Mouse (Mus musculus): ENCODE measurements around the gene Rcor2. TPM values are rescaled to one million over a fixed set of nuclear protein-coding genes. Genes with fewer than 3 reads are reported as not detected.

Gene Rcor2
- total and polyA plus RNA-seq, 3 experiments, result 5.7 to 12.7 (median 7.6) TPM

GRCm38 (mm10) chr19:7291958-7292709, 25.0 kb downstream of the Rcor2 start:
- peaks cover 15% of the 10 kb centered on the region for H3K4me1 ChIP-seq (ENCODE audit: control insufficient read depth, insufficient read depth, low read length)
- H3K9ac ChIP-seq (ENCODE audit: low read depth, low read length), result no peak overlapping the region
- intact Hi-C loops (cut with DNase I), result no loop called here
- no peak overlapping the region for H3K27ac ChIP-seq
- DNase-seq, result no peak
- no peaks in the 10 kb centered on the region for H3K27me3 ChIP-seq (ENCODE audit: control insufficient read depth, insufficient read depth, low read length)
- no peaks in the 10 kb centered on the region; the same call in 1 of the 2 replicates for H3K79me2 ChIP-seq (replicated peaks; ENCODE audit: control insufficient read depth, insufficient read depth, low read length)
- H3K36me3 ChIP-seq (ENCODE audit: control insufficient read depth, insufficient read depth, low read length), result peaks cover 4% of the 10 kb centered on the region
- 76% methylated on average over 7 of the region's 7 CpGs for WGBS
- H3K4me3 ChIP-seq, result no peak overlapping the region
- no peak for TF ChIP-seq CTCF (IDR thresholded peaks at IDR 0.05)
- no peak for TF ChIP-seq POLR2A (IDR thresholded peaks at IDR 0.05; ENCODE audit: insufficient read depth, low read depth, low read length)
- no peak for TF ChIP-seq EP300 (IDR thresholded peaks at IDR 0.05; ENCODE audit: insufficient read depth, low read depth, low read length)

- Histone ChIP-seq H3K79me2 (replicated peaks; ENCODE audit: control insufficient read depth, insufficient read depth, low read length) (peaks cover 2% of the 10 kb centered on the region; the same call in 1 of the 2 replicates), H3K9ac (ENCODE audit: low read depth, low read length) (no peak overlapping the region), H3K4me3 (no peak overlapping the region), H3K4me1 (ENCODE audit: control insufficient read depth, insufficient read depth, low read length) (peaks cover 17% of the 10 kb centered on the region), H3K27ac (peak overlapping the region; percentile 61), H3K27me3 (ENCODE audit: control insufficient read depth, insufficient read depth, low read length) (no peaks in the 10 kb centered on the region), H3K36me3 (ENCODE audit: control insufficient read depth, insufficient read depth, low read length) (peaks cover 4% of the 10 kb centered on the region)
- 51% methylated on average over 8 of the region's 8 CpGs for WGBS
- DNase-seq, result no peak
- intact Hi-C loops (cut with DNase I), result no loop called here
- TF ChIP-seq CTCF (IDR thresholded peaks at IDR 0.05), result no peak
- no peak for TF ChIP-seq EP300 (IDR thresholded peaks at IDR 0.05; ENCODE audit: insufficient read depth, low read depth, low read length)
- TF ChIP-seq POLR2A (IDR thresholded peaks at IDR 0.05; ENCODE audit: insufficient read depth, low read depth, low read length), result no peak
Observed at GRCm38 (mm10) chr19:7294098-7294876, 27.2 kb downstream of the Rcor2 start.

DNA sequence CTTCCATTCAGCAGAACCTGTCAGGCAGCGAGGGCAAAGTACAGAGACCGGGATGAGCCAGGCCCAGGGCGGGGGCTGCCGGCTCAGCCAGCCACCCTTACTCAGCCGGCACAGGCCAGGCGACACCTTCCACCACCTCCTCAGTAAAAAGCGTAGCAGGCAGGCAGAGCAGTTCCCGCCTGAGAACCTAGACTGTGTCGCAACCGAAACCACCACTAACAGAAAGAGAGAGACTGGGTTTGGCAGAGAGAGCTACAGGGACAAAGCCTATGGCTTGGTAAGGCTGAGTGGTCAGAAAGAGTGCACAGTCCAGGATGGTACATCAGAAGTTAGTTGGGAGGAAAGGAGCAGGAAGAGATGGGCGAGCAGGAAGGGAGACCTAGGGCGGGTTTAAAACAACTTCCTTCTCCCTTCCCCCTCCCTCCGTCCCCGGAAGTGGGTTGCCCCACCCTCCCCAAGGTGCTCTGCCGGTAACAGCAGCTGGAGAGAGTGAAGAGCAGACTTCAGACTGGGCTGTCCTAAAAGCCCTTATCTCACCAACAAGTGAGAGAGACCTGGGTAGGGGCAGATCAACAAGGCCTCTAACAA, 28.0 kb downstream of the Rcor2 start:
- 41% methylated on average over 15 of the region's 15 CpGs for WGBS

DNA sequence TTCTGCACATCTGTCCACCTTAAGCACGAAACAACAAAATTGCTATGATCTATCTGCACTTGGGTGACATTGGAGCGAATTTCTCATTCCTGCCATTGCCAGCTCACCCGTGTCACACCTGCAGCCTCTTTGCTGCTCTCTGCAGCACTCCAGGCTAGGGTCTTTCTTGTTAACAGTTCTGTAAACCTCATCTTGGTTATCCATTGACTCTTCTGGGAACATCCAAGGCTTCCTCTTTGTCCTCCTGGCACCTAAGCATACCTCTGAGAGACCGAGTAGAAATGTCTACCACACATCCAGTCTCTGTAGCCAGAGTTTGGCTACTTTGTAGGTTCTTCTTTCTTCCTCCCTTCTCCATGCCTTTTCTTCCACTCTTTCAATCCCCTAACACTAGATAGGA, 28.8 kb downstream of the Rcor2 start:
- Histone ChIP-seq H3K27ac (no peak overlapping the region), H3K36me3 (ENCODE audit: control insufficient read depth, insufficient read depth, low read length) (peaks cover 4% of the 10 kb centered on the region), H3K9ac (ENCODE audit: low read depth, low read length) (no peak overlapping the region), H3K27me3 (ENCODE audit: control insufficient read depth, insufficient read depth, low read length) (no peaks in the 10 kb centered on the region), H3K4me3 (no peak overlapping the region), H3K79me2 (replicated peaks; ENCODE audit: control insufficient read depth, insufficient read depth, low read length) (peaks cover 2% of the 10 kb centered on the region; the same call in 1 of the 2 replicates), H3K4me1 (ENCODE audit: control insufficient read depth, insufficient read depth, low read length) (peaks cover 17% of the 10 kb centered on the region)
- intact Hi-C loops (cut with DNase I), result loop anchor here (5.0 kb wide), 1 partner anchor 41 kb away; no protein-coding TSS in a partner anchor
- DNase-seq, result no peak
- TF ChIP-seq CTCF (IDR thresholded peaks at IDR 0.05), result no peak
- no peak for TF ChIP-seq POLR2A (IDR thresholded peaks at IDR 0.05; ENCODE audit: insufficient read depth, low read depth, low read length)
- no peak for TF ChIP-seq EP300 (IDR thresholded peaks at IDR 0.05; ENCODE audit: insufficient read depth, low read depth, low read length)
- 92% methylated on average over 4 of the region's 4 CpGs for WGBS

More for the DNA sequence above, 28.0 kb downstream of the Rcor2 start:
- Histone ChIP-seq H3K36me3 (ENCODE audit: control insufficient read depth, insufficient read depth, low read length) (peaks cover 4% of the 10 kb centered on the region), H3K9ac (ENCODE audit: low read depth, low read length) (peak overlapping the region; percentile 35), H3K4me3 (peak overlapping the region; percentile 6; the same call in 1 of the 2 replicates), H3K4me1 (ENCODE audit: control insufficient read depth, insufficient read depth, low read length) (peaks cover 17% of the 10 kb centered on the region), H3K79me2 (replicated peaks; ENCODE audit: control insufficient read depth, insufficient read depth, low read length) (peaks cover 2% of the 10 kb centered on the region; the same call in 1 of the 2 replicates), H3K27me3 (ENCODE audit: control insufficient read depth, insufficient read depth, low read length) (no peaks in the 10 kb centered on the region), H3K27ac (peak overlapping the region; percentile 61)
- TF ChIP-seq EP300 (IDR thresholded peaks at IDR 0.05; ENCODE audit: insufficient read depth, low read depth, low read length) (no peak), POLR2A (IDR thresholded peaks at IDR 0.05; ENCODE audit: insufficient read depth, low read depth, low read length) (no peak), CTCF (IDR thresholded peaks at IDR 0.05) (no peak)
- peak in 1 of 2 experiments; percentile 57 for DNase-seq
- intact Hi-C loops (cut with DNase I), result loop anchor here (5.0 kb wide), 1 partner anchor 42 kb away; no protein-coding TSS in a partner anchor

- no peak for DNase-seq
- no peak overlapping the region for H3K4me3 ChIP-seq
- H3K79me2 ChIP-seq (replicated peaks; ENCODE audit: control insufficient read depth, insufficient read depth, low read length), result peaks cover 2% of the 10 kb centered on the region; the same call in 1 of the 2 replicates
- TF ChIP-seq CTCF (IDR thresholded peaks at IDR 0.05) (no peak), EP300 (IDR thresholded peaks at IDR 0.05; ENCODE audit: insufficient read depth, low read depth, low read length) (no peak), POLR2A (IDR thresholded peaks at IDR 0.05; ENCODE audit: insufficient read depth, low read depth, low read length) (no peak)
- no peaks in the 10 kb centered on the region for H3K27me3 ChIP-seq (ENCODE audit: control insufficient read depth, insufficient read depth, low read length)
- H3K4me1 ChIP-seq (ENCODE audit: control insufficient read depth, insufficient read depth, low read length), result peaks cover 24% of the 10 kb centered on the region
- peaks cover 3% of the 10 kb centered on the region; the same call in 1 of the 2 replicates for H3K36me3 ChIP-seq (ENCODE audit: control insufficient read depth, insufficient read depth, low read length)
- intact Hi-C loops (cut with DNase I), result loop anchor here (5.0 kb wide), 1 partner anchor 38 kb away; no protein-coding TSS in a partner anchor
- no peak overlapping the region for H3K9ac ChIP-seq (ENCODE audit: low read depth, low read length)
- H3K27ac ChIP-seq, result no peak overlapping the region
Observed at GRCm38 (mm10) chr19:7299052-7299451, 31.9 kb downstream of the Rcor2 start.
